Mouse (Mus musculus): ENCODE data around the gene Ehmt1.

Ehmt1 gene

GRCm38 (mm10) chr2:24805621-24806020 is 113.8 kb downstream of the Ehmt1 start:
- no peak for DNase-seq (ENCODE audit: low read depth, low spot score)

- DNase-seq (ENCODE audit: low read depth, low spot score) = no peak
Measured at GRCm38 (mm10) chr2:24796833-24797457, 122.5 kb downstream of the Ehmt1 start.

GRCm38 (mm10) chr2:24787250-24787649 is 132.2 kb downstream of the Ehmt1 start:
- DNase-seq (ENCODE audit: low read depth, low spot score) = no peak

DNA sequence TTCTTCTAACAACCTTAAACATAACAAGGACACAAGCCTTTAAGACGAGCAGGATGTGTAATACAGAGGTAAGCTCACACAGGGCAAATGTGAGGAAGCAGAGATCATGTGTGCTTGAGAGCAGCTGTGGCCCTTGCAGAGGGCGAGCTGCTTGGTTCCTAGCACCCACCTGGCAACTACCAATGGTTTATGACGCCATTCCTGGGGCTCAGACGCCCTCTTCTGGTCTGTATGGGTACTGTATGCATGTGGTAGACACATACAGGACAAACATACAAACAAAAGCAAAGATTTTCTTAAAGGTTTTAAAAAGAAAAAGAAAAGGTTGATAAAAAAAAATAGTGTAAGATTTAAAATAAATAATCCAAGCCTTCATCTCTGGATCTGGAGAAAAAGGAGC is 138.2 kb downstream of the Ehmt1 start:
- DNase-seq (ENCODE audit: low read depth, low spot score) = peak; percentile 67

- DNase-seq (ENCODE audit: low read depth, low spot score) = peak; percentile 48
Measured at GRCm38 (mm10) chr2:24776831-24777230, 142.6 kb downstream of the Ehmt1 start.

DNA sequence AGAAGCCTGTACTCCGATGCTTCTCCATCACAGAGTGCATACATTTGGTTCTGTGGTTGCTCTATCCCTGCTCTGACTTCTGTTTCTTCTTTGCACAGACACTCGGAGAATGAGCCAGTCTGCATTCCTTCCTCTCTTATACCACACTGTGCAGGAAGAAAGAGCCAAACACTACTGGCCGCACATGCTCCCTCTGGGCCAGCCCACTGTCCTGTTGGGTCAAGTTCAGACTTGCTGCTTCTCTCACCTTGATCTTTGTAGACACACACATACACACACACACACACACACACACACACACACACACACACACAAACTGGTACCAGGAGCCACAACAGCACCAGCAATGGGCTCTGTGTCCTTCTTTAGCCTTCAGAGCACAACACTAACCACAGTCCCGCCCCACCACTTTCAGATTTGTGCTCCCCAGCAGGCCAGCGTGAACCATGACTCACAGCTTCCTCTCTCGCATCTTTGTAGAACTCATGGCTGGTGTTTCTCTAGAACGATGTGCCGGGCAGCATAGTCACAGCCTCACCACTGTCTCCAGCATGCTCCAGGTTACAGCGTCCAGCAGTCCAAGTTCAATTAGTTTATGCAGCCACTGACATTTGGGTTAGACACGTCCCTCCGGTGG is 143.3 kb downstream of the Ehmt1 start:
- DNase-seq (ENCODE audit: low read depth, low spot score) = no peak

- DNase-seq (ENCODE audit: low read depth, low spot score) = peak; percentile 18
Measured at GRCm38 (mm10) chr2:24774832-24775231, 144.6 kb downstream of the Ehmt1 start.

DNA sequence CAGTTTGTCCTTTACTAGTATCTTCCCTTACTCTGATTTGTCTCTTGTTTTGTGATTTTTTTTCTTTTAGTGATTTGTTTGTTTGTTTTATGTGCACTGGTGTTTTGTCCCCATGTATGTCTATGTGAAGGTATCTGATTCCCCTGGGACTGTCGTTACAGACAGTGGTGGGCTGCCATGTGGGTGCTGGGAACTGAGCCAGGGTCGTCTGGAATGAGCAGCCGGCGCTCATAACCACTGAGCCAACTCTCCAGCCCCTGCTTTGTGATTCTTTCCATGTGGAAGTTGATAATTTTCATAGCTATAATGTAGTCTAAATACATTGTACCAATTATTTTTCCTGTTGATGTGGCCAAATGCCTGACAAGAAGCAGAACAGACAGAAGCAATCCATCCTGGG is 148.6 kb downstream of the Ehmt1 start:
- DNase-seq (ENCODE audit: low read depth, low spot score) = no peak

DNA sequence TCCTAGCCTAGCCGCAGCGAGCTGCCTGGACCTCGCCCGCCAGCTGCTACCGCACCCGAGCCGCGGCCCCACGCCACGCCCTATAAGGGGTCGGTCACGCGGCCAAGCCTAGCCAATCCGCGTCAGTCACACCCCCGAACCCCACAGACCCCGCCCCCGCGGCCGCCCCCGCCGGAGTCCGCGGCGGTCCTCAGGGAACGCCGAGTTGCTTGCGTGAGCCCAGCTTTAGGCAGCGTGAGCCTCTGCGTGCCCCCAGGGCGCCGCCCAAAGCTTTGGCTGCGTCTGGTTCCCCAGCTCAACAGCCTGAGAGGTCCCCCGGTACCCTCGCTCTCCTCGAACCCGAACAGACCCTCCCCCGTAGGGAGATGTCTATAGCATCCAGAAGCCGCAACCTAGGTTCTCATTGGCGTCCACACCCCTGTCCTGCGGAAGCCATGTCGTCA is 156.3 kb downstream of the Ehmt1 start, which contains the start of gene Cacna1b:
TSS of gene Cacna1b (minus strand) at position 38 of the 443 bp plus-strand sequence.
- peak; percentile 83 for DNase-seq (ENCODE audit: low read depth, low spot score)

- no peak for DNase-seq (ENCODE audit: low read depth, low spot score)
Measured at GRCm38 (mm10) chr2:24762446-24762960, 156.9 kb downstream of the Ehmt1 start.

DNA sequence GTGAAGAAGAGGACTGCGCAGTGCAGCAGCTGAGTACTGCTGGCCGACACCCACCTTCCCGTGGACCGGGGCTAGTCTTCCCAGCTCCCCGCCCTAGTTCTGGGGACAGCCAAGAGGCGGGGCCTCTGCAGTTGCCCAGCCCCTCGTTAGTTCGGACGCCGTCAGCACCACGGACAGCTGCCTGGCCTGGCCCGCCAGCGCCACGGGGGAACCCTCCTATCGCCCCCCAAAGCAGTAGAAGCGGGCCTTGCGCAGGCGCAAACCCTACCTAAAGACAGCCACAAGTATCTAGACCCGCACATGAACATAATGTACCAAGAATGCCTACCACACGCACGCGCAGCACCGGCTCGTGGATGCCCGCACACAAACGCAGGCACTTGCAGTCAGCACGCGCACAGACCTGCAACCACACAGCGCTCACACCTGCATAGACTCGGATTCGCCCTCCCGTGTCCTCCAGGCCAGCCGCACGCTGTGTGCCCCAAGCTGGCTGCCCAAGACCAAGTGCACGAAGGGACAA is 157.4 kb downstream of the Ehmt1 start:
- DNase-seq (ENCODE audit: low read depth, low spot score) = peak; percentile 81

DNA sequence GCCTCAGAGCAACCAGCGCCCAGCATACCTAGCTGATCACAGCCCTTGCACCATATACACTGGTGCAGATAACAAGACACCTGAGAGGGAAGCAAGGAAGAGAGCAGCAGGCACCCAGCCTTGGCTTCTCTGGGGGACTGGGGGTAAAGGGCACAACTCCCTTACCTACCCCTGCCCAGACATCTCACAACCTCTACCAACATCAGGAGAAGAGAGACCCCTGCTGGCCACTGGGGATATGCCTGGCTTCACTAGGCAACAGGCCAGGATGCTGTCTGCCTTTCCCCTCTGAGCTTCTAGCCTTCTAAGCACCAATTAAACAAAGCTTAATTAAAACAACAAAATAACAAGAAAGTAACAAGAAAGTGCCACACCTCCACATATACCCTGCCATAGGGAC is 164.1 kb downstream of the Ehmt1 start:
- peak; percentile 52 for DNase-seq (ENCODE audit: low read depth, low spot score)

DNA sequence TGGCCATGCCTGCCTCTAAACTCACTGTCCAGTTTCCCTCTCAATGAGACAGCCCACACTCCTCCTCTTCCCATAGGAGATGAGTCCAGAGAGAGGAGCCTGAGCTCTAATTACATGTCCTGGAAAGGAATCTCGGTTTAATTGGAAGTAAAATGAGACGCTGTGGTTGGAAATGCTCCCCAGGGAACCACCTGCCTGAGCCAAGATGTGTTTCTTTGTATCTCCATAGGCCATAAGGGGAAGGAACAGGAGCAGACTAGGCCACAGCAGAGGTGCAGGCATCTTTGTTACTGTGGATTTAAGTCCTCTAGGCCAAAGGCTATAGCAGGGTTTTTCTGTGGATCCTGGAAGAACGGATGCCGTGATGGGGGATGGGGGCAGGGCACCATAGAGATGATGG is 166.8 kb downstream of the Ehmt1 start:
- no peak for DNase-seq (ENCODE audit: low read depth, low spot score)

- DNase-seq (ENCODE audit: low read depth, low spot score) = no peak
Measured at GRCm38 (mm10) chr2:24750051-24750450, 169.4 kb downstream of the Ehmt1 start.

DNA sequence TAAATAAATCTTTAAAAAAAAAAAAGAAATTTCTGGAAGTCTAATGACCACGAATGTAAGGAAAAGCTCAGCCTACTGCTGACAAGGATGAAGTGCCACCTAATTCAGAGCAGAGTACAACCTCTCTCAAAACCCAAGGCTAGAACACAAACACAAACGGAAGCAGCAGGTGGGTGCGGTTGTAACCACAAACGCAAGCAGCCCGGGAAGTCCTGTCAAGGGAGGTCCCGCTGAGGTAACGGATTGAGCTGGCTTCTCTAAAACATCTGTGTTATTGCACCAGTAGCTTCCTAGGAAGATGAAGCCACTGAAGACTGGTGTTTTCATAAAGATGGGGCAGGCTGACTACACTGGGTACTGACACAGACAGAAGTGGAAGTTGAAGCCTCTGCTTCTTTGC is 171.5 kb downstream of the Ehmt1 start:
- no peak for DNase-seq (ENCODE audit: low read depth, low spot score)
